Mouse (Mus musculus) Patski (cell line): ENCODE data around the gene Tubg1. TPM values are rescaled to one million over a fixed set of nuclear protein-coding genes. Genes with fewer than 3 reads are reported as not detected.

Experiments
- ATAC-seq: fragments of 100-300 bp; one replicate; pipeline ENCODE4 v1.8.0; 2021
- CTCF ChIA-PET: fragments of 350-600 bp; sonication (Branson Sonifier 250); formaldehyde crosslinking; loops from one replicate; lab custom pipeline; 2022; ENCODE audit warnings: inconsistent platforms; lab: Charles Lee
- POLR2A ChIA-PET: fragments of 350-600 bp; sonication (Branson Sonifier 250); formaldehyde crosslinking; loops from one replicate; lab custom pipeline; 2022; ENCODE audit warnings: antibody characterized with exemption, inconsistent platforms; lab: Charles Lee
- DNase-seq: peaks from one replicate; pipeline ENCODE4 v3.0.0-alpha.2; 2011; ENCODE audit warnings: low read depth, low spot score
- H3K27me3 ChIP-seq: fragments of 371-371 bp; one replicate; pipeline ENCODE4 v1.5.1; 2021
- CTCF ChIP-seq: fragments of 100-300 bp; IDR thresholded peaks from one replicate; pipeline ENCODE4 v1.5.1; 2021
- in situ Hi-C: fragments of 300-500 bp; cut with MboI; formaldehyde crosslinking; loops from 3 replicates; pipeline ENCODE4 v1.11.1; 2018; ENCODE audit warnings: low pct_unique_long_range_greater_than_20kb, mixed read lengths
- polyA plus RNA-seq: library from polyadenylated mRNA; unstranded; gene quantifications from one replicate; pipeline ENCODE4 v1.2.3, GENCODE M21; 2021

The Tubg1 gene
- polyA plus RNA-seq, 1 experiment from 2014 or later = 70.2 TPM

GRCm38 (mm10) chr11:101095314-101096024, 24.3 kb upstream of the Tubg1 start, which contains the start of gene Psmc3ip:
Psmc3ip (minus strand) TSS chr11:101095436.
- DNase-seq = peak; percentile 58
- ATAC-seq = peak; percentile 89
- ChIA-PET CTCF (interaction anchor here (0.7 to 2.6 kb wide), 13 partner anchors 9 to 108 kb away, joined by 3 to 21 read pairs (median 4); partner anchors contain the start of genes Ccr10, Mlx, Plekhh3 and Retreg3), POLR2A (interaction anchor here (0.6 to 1.8 kb wide), 9 partner anchors 9 to 344 kb away, joined by 3 to 10 read pairs (median 4); partner anchors contain the start of genes Cntnap1, Plekhh3, Retreg3 and Tubg1)
- in situ Hi-C loops = no loop called here
- TF ChIP-seq CTCF = no peak
- no peaks in the 10 kb centered on the region for H3K27me3 ChIP-seq

- ATAC-seq (no peak), DNase-seq (no peak)
- POLR2A ChIA-PET = no interaction called here
- TF ChIP-seq CTCF = no peak
- no peaks in the 10 kb centered on the region for H3K27me3 ChIP-seq
- CTCF ChIA-PET = interaction anchor here (1.2 kb wide), 1 partner anchor 10 kb away, joined by 3 read pairs; no protein-coding TSS in a partner anchor
- in situ Hi-C loops = no loop called here
Observed at GRCm38 (mm10) chr11:101098231-101098630, 21.5 kb upstream of the Tubg1 start.

- DNase-seq = no peak
- ChIA-PET POLR2A (no interaction called here), CTCF (interaction anchor here (1.3 kb wide), 1 partner anchor 89 kb away, joined by 3 read pairs; no protein-coding TSS in a partner anchor)
- H3K27me3 ChIP-seq = no peaks in the 10 kb centered on the region
- no peak for TF ChIP-seq CTCF
- in situ Hi-C loops = no loop called here
- no peak for ATAC-seq
Observed at GRCm38 (mm10) chr11:101103011-101103410, 16.7 kb upstream of the Tubg1 start.

- no peak for ATAC-seq
- TF ChIP-seq CTCF = no peak
- ChIA-PET CTCF (interaction anchor here (0.9 to 1.4 kb wide), 2 partner anchors 61 to 67 kb away, joined by 3 read pairs; partner anchors contain the start of gene Cntnap1), POLR2A (interaction anchor here (1.0 kb wide), 1 partner anchor 14 kb away, joined by 3 read pairs; the partner anchor contains the start of gene Psmc3ip)
- DNase-seq = no peak
- in situ Hi-C loops = no loop called here
- no peaks in the 10 kb centered on the region for H3K27me3 ChIP-seq
Observed at GRCm38 (mm10) chr11:101109351-101109750, 10.4 kb upstream of the Tubg1 start.

- ChIA-PET POLR2A (interaction anchor here (1.1 kb wide), 1 partner anchor 23 kb away, joined by 4 read pairs; no protein-coding TSS in a partner anchor), CTCF (interaction anchor here (0.6 kb wide), 1 partner anchor 316 kb away, joined by 3 read pairs; no protein-coding TSS in a partner anchor)
- ATAC-seq = no peak
- no peak for TF ChIP-seq CTCF
- DNase-seq = no peak
- H3K27me3 ChIP-seq = no peaks in the 10 kb centered on the region
- in situ Hi-C loops = no loop called here
Observed at GRCm38 (mm10) chr11:101110708-101111107, 9.0 kb upstream of the Tubg1 start.

GRCm38 (mm10) chr11:101111178-101111577, 8.6 kb upstream of the Tubg1 start:
- in situ Hi-C loops = no loop called here
- ChIA-PET CTCF (interaction anchor here (0.6 kb wide), 1 partner anchor 316 kb away, joined by 3 read pairs; no protein-coding TSS in a partner anchor), POLR2A (interaction anchor here (1.1 kb wide), 1 partner anchor 23 kb away, joined by 4 read pairs; no protein-coding TSS in a partner anchor)
- no peak for DNase-seq
- no peaks in the 10 kb centered on the region for H3K27me3 ChIP-seq
- TF ChIP-seq CTCF = no peak
- no peak for ATAC-seq

GRCm38 (mm10) chr11:101112186-101112585, 7.6 kb upstream of the Tubg1 start:
- DNase-seq = no peak
- ChIA-PET POLR2A (no interaction called here), CTCF (no interaction called here)
- H3K27me3 ChIP-seq = no peaks in the 10 kb centered on the region
- no peak for ATAC-seq
- TF ChIP-seq CTCF = no peak
- in situ Hi-C loops = no loop called here

- DNase-seq (no peak), ATAC-seq (no peak)
- in situ Hi-C loops = no loop called here
- TF ChIP-seq CTCF = no peak
- H3K27me3 ChIP-seq = no peaks in the 10 kb centered on the region
- POLR2A ChIA-PET = interaction anchor here (1.2 kb wide), 1 partner anchor 11 kb away, joined by 3 read pairs; no protein-coding TSS in a partner anchor
- CTCF ChIA-PET = no interaction called here
Observed at GRCm38 (mm10) chr11:101115564-101115963, 4.2 kb upstream of the Tubg1 start.

- no peak for DNase-seq
- in situ Hi-C loops = no loop called here
- ChIA-PET CTCF (interaction anchor here (1.2 to 1.6 kb wide), 5 partner anchors 13 to 56 kb away, joined by 3 to 4 read pairs (median 3); partner anchors contain the start of gene Psmc3ip), POLR2A (interaction anchor here (0.7 to 2.2 kb wide), 3 partner anchors 23 to 54 kb away, joined by 4 to 8 read pairs (median 4); partner anchors contain the start of genes Plekhh3 and Psmc3ip)
- no peaks in the 10 kb centered on the region for H3K27me3 ChIP-seq
- ATAC-seq = no peak
- TF ChIP-seq CTCF = no peak
Observed at GRCm38 (mm10) chr11:101118105-101118504, 1.6 kb upstream of the Tubg1 start.

- ChIA-PET POLR2A (interaction anchor here (0.6 to 2.2 kb wide), 6 partner anchors 11 to 197 kb away, joined by 3 to 8 read pairs (median 4); partner anchors contain the start of genes Mlx, Plekhh3, Psmc3ip and Psme3), CTCF (interaction anchor here (1.2 to 1.6 kb wide), 3 partner anchors 14 to 55 kb away, joined by 3 to 5 read pairs (median 4); no protein-coding TSS in a partner anchor)
- TF ChIP-seq CTCF = no peak
- DNase-seq (no peak), ATAC-seq (peak; percentile 21)
- in situ Hi-C loops = no loop called here
- no peaks in the 10 kb centered on the region for H3K27me3 ChIP-seq
Observed at GRCm38 (mm10) chr11:101119131-101119760, 492 bp upstream of the Tubg1 start.
